Mouse (Mus musculus) R1 (cell line): ENCODE measurements around the gene Haus5.

Experiments used
- DNase-seq: peaks from one replicate; pipeline ENCODE4 v3.0.0-alpha.2; 2018; ENCODE audit warnings: low read depth, low spot score

Haus5 gene

DNA sequence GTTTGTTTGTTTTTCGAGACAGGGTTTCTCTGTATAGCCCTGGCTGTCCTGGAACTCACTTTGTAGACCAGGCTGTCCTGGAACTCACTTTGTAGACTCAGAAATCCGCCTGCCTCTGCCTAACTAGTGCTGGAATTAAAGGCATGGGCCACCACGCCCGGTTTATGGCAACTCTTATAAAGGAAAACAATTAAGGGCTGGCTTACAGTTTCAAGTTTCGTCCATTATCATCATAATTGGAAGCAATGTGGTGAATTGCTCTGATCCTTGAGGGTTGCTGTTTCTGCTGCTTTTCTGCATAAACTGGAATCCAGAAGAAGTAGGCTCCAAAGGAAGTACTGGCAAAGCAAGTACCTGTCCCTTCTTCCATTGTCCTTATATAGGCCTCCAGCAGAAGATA, 38.1 kb downstream of the Haus5 start:
- peak; percentile 64 for DNase-seq

DNA sequence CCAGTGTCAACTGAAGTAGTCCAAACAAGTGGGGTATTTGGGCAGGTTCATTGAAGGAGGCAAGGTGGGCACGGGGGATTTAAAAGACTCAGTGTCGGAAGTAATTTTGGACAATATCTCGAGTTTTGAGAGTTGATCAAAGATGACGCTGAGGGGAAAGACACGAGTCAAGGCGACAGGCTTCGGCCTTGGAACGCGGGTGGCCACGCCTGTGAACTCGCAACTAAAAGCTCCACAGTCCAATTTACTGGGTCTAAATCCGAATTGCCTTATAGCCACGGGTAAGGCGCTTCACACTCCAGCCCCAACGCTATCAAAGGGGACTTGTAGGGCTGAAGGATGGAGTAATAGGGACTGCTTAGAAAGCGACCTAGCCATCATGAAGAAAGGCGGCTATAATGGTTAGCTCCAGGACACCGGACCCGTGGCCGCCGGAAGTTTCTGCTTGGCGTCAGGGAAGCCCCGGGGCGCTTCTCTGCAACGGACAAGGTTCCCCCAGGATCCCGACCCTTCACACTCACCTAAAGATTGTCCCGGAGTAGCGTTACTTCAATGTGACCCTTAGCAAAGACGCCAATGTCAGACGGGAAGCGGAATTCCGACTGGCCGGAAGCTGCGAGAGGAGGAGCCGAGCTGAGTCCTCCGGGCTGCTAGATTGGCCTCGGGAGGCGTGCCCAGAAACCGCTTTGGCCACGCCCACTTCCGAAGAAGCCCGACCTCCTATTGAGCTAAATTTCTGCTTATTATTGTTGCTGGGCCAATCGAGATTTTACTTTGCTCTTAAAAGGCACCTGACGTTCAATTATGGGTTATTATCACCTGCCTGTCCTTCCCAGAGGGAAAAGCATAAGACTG, 39.0 kb downstream of the Haus5 start, which contains the start of gene Cox6b1:
TSS of gene Cox6b1 (minus strand) at position 622 of the 855 bp plus-strand sequence.
- peak; percentile 91 for DNase-seq

DNA sequence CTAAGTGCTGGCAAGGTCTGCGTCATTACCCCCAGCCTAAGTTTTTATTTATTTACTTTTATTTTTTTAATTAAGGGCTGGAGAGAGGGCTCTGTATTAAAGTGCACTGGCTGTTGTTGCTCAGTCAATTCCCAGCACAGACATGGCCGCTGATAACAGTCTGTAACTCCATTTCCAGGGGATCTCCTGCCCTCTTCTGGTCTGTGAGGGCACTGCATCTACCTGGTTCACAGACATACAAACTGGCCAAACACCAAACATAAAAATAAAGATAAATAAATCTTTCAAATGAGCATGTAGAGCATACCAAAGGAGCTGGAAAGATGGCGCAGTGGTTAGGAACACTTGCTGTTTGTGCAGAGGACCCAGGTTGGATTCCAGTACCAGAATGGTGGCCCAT, 45.6 kb downstream of the Haus5 start:
- DNase-seq = peak; percentile 73

DNA sequence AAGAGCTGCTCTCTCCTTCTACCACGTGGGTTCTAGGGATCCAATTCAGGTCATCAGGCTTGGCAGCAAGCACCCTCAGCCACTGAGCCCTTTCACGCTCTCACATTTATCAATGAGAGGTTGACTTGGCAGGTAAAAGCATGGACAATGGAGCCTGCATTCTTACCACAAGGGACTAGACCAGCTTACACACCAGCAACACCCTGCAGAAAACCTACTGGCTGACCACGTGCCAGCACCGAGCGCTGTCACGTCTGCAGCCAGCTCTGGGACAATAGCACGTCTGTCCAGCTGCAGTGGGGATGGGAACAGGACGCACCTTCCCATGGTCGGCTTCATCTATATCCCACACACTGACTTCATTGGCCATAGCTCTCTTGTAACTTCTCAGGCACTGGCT, 46.1 kb downstream of the Haus5 start:
- no peak for DNase-seq

DNA sequence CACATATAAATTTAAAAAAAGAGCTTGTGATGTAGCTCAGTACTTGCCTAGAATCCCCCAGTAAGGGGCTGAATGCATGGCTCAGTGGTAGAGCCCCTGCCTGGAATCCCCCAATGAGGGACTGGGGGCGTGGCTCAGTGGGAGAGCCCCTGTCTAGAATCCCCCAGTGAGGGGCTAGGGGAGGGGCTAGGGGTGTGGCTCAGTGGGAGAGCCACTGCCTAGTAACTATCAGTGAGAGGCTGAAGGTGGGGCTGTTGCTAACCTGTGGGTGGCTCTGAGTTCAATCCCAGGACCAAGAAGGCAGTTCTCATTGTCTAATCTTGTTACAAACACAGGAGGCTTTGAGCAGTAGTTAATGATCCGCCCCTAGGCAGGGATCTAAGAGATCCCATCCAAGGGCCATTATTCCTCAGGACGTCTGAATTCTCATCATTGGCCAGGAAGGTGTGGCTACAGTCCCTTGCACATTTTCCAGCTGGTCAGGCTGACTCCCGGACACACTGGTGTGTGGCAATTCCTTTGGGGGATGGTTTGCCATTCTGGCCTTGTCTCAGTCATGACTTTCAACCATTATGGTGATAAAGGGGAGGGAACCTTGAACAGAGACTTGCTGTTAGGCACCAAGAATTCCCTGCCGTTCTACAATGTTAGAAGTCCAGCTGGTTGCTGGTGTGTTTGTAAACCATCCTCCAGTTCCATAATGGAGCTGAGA, 49.6 kb downstream of the Haus5 start:
- DNase-seq = peak; percentile 94

DNA sequence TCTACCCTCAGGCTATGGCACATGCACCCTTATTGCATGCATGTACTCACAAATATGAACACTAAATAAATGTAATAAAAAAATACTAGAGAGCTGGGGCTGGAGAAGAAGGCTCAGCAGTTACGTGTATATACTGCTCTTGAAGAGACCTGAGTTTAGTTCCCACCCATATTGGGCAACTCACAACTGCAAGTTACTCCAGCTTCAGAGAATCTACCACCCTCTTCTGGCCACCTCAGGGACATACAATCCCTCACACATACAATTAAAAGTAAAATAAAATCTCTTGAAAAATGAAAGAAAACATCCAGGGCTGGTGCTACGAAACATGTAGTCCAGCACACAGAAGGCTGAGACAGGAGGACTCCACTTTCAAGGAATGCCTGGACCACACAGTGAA, 50.3 kb downstream of the Haus5 start:
- DNase-seq = no peak

DNA sequence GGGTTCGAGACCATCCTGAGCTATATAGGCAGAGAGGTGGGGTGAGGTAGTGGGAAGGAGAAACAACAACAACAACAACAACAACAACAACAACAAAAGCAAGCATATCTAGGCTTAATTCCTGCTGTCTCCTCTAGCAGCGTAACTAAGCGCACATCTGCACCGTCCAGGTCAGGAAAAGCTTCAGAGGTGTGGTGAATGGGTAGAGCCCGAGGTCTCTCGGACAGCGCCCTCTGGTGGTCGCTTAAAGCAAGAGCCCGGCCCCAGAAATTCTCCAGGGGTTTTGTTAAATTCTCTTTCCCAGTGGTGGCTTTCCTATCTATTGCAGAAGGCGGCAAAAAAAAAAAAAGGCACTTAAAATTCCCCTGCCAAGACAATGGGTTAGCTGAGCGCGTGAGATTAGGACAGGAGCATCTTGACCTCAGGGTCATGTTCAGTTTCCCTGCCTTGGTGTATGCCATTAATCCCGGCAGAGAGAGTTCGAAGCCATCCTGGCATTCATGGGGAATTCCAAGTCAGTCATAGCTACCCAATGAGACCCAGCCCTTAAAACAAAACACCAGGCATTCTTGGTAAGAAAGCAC, 51.2 kb downstream of the Haus5 start:
- DNase-seq = peak; percentile 87

DNA sequence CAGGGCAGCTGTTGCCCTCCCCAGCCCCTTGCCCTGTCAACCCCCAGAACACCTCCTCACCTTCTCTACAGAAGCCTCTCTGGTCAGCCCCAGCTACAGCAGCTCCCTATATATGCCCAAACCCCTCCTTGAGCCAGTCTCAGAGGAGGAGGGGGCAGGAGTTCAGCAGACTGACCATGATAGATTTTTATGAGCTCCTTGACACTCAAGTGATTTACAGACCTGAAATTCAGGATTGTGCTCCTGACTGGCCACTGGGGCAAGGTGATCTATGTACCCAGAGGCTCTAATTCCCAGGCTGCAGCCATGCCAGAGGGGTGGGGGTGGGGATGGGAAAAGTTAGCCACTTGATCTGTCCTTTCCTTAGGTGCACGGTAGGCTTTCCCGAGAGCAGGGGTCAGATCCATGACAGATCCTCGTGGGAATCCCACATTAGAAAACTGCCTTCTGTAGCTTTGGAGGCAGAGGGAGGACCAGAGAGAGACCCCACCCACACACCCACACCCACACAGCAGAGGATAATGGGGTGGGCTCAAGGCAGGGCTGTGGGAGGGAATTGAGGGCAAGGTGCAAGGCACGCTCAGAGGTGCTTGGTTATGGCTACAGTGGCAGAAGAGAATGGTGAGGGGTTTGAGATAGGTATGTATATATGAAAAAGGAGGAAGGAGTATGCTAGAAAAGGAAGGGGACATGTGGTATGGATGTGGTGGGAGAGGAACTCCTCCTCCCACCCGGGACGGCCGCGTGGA, 52.0 kb downstream of the Haus5 start, which contains the start of gene Upk1a:
TSS of gene Upk1a (minus strand) at position 194 of the 749 bp plus-strand sequence.
- no peak for DNase-seq

DNA sequence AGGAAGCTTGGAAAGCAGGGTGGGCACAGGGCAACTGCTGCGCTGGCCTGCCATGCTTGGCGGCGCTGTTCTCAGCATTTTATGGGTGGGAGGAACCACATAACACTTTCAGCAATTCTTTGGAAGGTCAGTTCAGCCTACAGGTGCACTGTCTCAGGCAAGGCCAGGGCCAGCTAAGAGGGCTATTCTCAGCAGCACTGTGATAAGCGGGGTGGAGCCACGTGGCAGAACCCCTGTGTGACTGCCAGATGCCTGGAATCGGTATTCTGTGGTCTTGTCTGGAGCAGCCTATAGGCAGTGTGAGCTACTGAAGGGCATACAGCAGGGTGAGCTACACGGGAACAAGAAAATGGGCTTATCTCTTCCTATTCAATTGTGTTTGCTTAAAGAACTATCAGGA, 54.8 kb downstream of the Haus5 start:
- no peak for DNase-seq

DNA sequence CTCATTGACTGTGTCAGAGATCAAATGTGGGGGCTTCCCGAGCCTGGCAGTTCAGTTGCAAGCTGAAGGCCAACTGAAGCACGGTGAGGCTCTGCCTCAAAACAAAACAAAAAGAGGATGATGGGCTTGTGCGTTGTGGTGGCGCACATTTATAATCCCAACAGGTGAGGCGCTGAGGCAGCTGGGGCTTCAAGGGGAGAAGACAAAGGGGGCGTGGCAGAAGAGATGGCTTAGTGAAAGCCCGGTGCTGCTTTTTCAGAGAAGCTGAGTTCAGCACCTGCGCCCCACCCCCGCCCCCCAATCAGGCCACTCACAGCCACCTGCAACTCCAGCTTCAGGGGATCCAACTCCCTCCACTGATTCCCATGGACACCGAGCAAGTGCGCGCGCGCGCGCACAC, 56.3 kb downstream of the Haus5 start:
- peak; percentile 73 for DNase-seq

DNA sequence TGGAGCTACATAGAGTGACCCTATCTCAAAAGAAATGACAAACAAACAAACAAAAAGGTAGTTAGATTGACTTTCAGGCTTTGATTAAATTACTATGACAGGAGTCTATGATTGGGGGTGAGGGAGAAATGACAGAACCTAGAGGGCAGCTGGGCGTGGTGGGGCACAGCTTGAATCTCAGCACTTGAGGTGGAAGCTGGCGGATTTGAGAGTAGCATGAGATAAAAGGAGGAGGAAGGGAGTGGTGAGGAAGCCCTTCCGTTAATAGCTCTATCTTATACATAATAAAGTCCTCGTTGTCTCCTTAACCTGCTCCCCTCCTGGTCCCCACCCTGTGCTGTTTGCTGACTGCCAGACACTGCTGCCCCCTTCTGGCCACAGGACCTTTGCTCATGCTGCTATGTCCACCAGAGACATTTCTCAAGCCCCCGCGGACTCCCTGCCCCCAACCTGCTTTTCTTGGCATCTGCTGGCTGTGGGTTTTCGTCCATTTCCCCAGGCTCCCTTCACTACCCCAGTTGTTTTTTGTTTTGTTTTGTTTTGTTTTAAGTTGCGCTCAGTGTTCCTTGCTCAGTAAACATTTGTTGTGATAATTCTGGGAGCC, 57.0 kb downstream of the Haus5 start:
- DNase-seq = peak; percentile 96

DNA sequence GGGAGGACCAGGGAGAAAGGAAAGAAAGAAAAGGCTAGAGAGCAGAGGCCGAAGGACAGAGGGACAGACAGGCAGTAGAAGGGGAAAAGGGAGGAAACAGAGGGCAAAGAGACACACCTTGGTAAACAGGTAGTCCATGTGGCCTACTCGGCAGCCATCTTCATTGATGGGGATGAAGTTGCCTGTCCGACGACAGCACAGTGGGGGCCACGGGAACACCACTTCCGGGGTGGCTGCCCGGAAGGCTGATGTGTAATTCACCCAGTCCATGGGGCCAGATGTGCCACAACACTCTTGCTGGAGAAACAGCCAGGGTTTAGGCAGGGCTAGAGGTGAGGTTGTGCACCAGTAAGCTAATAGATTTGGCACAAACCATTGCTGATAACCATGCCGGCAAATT, 59.9 kb downstream of the Haus5 start:
- no peak for DNase-seq

DNA sequence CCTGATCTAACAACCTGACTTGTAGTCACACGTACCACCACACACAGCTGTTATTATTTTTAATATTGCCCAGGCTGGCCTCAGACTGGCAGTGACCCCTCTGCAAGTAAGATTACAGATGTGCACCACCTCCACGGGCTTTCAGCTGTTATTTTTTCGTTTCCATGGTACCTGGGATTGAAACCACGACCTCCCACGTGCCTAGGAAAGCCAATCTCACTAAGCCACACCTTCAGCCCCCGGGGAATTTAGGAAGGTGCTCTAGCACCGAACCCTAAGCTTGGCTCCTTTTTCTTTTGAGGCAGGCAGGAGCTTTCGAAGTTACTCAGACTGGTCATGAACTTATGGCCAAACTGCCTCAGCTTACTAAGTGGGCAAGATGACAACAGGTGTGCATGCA, 60.4 kb downstream of the Haus5 start:
- DNase-seq = peak; percentile 84
